ENCODE assay signal across 21 mouse cellular contexts in the genomic region with DNA sequence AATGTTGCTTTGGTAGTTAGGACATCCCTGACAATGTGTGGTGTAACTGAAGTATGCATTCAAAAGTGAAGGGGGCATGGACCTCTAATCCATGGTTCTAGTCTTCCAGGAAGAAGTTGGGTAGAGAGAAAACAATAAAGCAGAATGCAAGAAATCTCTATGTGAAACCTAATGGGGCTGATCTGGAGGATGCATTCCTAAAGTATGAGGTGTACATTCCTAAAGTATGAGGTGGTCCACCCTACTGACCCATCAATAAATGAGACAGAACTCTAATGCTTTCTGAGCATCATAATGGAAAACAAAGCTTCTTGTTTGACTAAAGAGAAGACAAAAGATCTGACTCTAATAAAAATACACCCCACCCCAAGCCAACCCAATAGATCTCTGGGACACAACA.
"Had no signal": no experiment of that assay in that cellular context is flagged by ENCODE, and none has a peak within 500 bp of the region (broad histone marks: within the 10 kb centered on the region; RNA-seq: fewer than 3 reads in every experiment).

No protein-coding gene starts in this region.

- ATAC-seq: hindbrain, embryonic 16.5 days; inflammation-experienced regulatory T-cells, adult 6 months; intestine, embryonic 15.5 days; intestine, postnatal 0 days had no signal

- H3K27me3 ChIP-seq: heart, embryonic 12.5 days; hindbrain, embryonic 12.5 days; intestine, embryonic 15.5 days; limb, embryonic 12.5 days; liver, embryonic 13.5 days; liver, embryonic 15.5 days had no signal

- DNase-seq: gastrocnemius, adult 2 months; gastrocnemius, postnatal 10 days; gastrocnemius, postnatal 25 days; heart, adult 18-20 months; heart, postnatal 10 days; heart, postnatal 4 days; kidney, adult 18-20 months; kidney, adult 8-10 months; kidney, postnatal 10 days; kidney, postnatal 25 days; kidney, postnatal 4 days; liver; liver, embryonic 13.5 days had no signal
